Mouse (Mus musculus): ENCODE results near the gene Hdgfl2. TPM values are rescaled to one million over a fixed set of nuclear protein-coding genes. Genes with fewer than 3 reads are reported as not detected.
A peak's percentile ranks its signal among the peaks of the same experiment; 100 is the strongest.

Hdgfl2 gene
- 10 to 100 TPM; 33.6 to 36.4 TPM for total RNA-seq (2021)

DNA sequence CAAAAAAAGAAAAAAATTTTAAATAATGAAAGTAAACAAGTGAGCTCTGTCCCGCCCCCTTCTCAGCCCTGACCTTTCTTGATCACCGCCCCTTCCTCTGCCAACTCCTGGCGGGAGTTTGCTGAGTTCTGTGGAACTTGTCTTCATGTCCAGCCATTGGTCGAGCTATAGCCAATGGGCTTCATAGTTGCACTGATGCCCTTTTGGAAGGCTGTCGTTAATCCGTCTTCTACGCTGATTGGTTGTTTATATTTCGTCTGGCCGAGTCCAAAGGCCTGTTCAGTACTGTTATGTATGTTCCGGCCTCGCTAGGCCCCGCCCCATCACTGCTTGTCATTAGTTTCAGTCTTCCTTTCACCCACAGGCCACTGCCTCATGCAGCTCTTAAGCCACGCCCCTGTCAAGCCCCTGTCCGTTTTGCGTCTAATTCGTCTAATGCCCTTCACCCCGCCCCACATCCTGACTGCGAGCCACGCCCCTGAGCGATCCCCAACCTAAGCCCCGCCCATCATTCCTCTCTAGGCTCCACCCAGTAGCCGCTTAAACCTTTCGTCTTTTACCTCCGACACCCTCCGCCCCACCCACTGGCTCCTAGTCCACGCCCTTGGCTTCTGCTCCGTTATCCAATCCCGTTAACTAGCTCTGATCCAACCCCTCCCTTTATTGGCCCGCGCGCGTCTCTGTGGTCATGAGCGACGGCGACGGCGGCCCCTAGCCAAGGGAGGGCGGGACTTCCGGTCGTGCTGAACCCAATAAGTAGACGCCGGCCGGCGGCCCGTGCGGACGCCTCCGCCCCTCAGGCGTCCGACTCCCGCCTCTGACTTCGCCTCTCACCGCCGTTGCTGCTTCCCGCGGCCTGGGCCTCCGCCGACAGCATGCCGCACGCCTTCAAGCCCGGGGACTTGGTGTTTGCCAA, at the start of gene Hdgfl2:
Gene Hdgfl2, plus strand, starts transcription at position 755 of the 916 bp plus-strand sequence.
- intact Hi-C loops (cut with DNase I): no loop called here
- DNase-seq (ENCODE audit: low spot score): peak; percentile 100

DNA sequence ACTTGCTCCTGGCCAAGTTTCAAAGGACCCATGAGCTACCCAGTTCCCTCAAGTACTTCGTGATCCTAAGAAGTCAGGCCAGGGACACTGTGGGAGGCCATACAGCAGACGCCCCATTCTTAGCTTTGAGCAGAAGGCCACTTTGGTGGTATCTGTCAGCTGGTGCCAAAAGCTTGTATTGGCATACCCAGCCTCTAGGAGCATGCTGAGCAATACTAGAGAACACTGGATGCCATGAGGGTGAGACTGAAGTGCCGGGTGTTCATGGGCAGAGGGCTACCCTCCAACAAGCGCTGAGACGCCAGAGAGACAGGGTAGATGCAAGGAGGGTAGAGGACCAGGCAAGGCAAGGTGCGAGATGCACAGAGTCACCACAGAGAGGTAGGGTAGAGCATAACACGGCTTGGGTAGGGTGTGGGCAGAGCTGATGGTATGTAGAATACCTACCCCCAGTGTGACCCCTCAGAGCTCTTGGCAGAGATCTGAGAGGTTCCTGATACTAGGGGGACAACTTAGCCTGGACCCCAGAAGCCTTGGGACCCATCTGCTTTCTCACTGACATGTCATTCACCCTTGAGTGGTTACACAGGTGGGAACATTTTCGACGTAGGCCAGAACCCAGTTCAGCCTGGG, 49.1 kb upstream of the Hdgfl2 start:
- intact Hi-C loops (cut with DNase I): no loop called here
- DNase-seq (ENCODE audit: low spot score): no peak

DNA sequence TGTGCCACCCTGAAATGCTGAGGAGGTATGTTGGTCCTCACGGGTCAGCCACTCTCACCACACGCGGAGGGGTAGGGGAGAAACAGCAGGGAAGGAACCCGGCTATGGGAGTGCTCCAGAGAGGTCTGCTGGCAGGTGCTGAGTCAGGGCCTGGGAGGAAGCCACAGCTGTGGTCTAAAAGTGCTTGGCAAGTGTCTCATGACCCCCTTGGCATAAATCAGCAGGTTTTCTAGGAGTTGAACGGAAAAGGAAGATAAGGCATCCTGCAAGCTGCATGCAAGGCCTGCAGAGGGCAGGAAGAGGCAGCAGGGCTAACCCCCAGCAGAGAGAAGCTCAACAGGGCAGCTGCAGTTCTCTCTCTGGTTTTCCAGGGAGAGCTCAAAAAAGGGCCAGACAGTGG, 48.5 kb upstream of the Hdgfl2 start:
- DNase-seq (ENCODE audit: low spot score): no peak
- intact Hi-C loops (cut with DNase I): no loop called here

DNA sequence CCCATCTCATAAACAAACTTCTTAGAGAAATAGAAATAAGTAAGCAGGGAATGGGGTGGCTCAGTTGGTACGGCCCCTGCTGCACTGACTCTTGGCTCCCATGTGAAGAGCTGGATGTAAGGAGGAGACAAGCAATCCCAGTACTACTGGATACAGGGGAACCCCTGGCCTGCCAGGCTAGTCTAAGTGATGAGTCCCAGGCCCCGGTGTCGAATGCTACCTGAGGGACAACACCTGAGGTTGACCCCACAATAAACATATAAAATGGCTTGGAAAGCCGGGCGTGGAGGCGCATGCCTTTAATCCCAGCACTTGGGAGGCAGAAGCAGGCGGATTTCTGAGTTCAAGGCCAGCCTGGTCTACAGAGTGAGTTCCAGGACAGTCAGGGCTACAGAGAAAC, 48.0 kb upstream of the Hdgfl2 start:
- DNase-seq (ENCODE audit: low spot score): no peak
- intact Hi-C loops (cut with DNase I): no loop called here

DNA sequence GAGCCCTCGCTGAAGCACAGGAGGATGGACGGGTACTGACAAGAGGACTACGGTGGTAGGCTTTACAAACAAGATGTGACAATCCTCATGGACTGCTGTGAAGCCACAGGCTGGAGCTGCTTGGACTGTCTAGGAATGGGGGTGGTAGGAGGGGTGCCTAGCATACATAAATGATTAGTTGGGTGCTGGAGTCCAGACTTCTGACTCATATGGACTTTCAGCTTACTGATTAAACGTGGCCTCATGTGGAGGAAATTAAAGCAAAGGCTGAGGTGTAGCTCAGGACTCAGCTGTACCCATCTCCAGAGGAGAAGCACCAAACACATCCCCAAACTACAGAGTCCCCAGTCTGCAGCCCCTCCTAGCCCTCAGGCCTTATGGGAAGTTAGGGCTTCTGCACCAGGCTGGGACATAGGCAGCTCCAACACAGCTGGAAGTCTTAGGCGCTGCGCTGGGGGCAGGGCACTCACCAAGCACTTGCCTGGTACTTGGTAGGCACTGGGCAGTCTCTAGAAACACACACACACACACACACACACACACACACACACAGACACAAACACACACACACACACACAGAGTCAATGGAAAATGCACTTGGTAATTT, 47.2 kb upstream of the Hdgfl2 start:
- no peak for DNase-seq (ENCODE audit: low spot score)
- intact Hi-C loops (cut with DNase I): no loop called here

DNA sequence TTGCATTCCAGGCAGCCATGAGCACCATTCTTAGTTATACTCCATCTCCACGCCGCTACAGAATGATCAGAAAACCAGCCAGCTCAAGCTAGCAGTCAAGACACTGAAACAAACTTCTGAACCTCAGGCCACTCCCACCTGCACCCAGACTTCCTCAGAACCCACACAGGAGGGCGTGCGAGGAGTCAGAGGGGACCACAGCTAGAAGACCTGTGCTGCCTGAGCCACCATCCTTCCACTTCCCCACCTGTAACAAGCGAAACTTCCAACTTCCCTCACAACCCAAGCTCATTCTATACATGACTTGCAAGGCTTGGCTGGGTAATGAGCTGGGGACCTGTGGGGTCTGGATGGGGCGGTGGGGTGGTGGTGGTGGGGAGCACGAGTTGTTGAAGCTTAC, 46.6 kb upstream of the Hdgfl2 start:
- DNase-seq (ENCODE audit: low spot score): no peak
- intact Hi-C loops (cut with DNase I): no loop called here

DNA sequence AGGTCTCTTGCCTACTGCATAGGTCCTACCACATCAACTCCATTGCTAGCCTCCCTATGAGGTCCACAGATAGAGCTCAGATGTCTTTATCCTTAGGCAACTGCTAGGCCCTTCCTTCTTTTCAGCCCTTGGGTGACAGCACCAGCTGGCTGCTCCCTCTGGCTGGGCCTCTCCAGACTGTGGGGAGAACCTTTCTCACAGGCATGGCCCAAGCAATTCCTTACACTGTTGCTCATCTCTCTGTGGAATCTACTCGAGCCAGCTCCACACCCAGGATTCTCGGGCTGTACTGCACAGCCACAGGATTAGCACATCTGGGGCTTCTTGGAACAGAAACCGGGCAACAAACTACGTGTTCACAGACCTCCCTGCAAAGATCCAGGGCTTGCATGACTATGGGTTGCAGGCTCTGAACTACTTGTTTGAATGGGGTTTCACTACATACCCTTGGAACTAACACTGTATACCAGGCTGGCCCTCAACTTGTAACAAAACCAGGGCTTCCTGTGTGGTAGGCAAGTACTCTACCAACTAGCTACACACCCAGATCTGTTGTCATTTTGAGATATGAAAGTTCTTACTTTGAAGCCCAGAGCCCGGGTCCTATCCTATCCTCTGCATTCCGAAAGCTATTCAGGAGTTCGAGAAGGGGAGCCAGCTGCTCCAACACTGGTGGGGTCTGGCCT, 45.3 kb upstream of the Hdgfl2 start:
- intact Hi-C loops (cut with DNase I): no loop called here
- DNase-seq (ENCODE audit: low spot score): no peak

DNA sequence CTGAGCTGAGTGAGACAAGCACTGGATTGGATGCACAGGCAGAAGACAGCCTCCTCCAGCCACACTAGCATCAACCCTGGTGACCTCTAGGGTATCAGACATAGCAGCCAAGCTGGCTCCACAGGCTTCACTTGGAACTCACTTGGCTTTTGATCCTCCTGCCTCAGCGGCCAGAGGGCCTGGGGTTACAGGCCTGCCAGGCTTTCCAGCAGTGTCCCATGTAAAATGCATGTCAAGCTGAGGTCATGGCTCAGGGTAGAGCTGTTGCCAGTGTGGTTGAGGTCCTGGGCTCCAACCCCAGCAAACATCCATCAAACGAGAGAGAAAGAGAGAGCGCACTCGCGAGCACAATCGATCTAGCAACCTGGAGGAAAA, 44.7 kb upstream of the Hdgfl2 start:
- no peak for DNase-seq (ENCODE audit: low spot score)
- intact Hi-C loops (cut with DNase I): loop anchor here (1.0 kb wide), 1 partner anchor 23 kb away; no protein-coding TSS in a partner anchor

DNA sequence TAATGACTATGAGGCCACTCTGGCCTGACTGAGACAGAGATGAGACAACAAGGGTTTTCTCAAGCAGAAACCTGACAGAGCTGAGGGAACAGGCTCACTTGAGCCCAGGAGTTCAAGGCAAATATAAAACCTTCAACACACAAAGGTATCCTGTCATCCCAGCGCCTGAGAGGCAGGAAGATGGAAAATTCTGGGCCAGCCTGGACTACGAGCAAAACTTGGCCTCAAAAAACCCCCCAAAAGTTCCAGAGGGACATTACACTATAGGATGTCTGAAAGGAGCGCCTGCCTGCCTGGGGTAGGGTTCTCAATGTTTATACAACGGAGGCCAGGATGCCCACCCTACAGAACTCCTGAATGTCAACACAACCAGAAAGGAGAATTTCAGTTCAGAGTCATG, 44.2 kb upstream of the Hdgfl2 start:
- DNase-seq (ENCODE audit: low spot score): no peak
- intact Hi-C loops (cut with DNase I): loop anchor here (1.0 kb wide), 1 partner anchor 24 kb away; no protein-coding TSS in a partner anchor

DNA sequence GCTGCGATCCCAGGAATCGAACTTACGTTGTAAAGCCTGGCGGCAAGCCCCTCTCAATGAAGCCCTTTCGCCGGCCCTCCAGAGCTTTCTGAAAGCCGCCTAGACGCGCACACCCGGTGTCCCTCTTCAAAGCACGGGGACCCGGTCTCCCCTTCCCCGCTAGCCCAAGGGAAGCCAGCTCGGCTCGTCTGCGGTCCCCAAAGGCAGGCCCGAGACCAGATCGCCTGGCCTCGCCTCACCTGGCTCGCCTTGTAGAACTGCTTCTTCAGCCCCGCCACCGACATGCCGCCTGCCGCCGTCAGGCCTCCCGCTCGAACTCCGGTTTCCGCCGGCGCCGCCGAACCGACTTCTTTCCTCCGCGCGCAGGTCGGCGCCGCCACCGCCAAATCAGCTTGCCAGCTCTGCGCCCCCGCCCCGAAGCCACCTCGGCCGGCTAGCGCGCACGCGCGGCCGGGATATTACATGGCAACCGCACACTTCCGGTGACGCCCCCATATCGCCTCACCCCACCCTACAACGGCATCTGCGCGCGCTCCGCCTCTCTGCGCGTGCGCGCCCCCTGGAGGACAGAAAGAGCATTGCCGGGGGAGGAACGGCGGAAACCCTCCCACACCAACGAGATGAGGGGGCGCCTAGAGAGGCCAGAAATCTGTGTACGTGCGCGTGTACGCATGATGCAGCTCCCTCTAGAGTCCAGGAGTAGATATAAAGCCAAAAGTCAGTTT, 43.1 kb upstream of the Hdgfl2 start, which contains the start of gene Sh3gl1:
Gene Sh3gl1, minus strand, starts transcription at position 460 of the 725 bp plus-strand sequence.
- peak; percentile 99 for DNase-seq (ENCODE audit: low spot score)
- intact Hi-C loops (cut with DNase I): no loop called here

DNA sequence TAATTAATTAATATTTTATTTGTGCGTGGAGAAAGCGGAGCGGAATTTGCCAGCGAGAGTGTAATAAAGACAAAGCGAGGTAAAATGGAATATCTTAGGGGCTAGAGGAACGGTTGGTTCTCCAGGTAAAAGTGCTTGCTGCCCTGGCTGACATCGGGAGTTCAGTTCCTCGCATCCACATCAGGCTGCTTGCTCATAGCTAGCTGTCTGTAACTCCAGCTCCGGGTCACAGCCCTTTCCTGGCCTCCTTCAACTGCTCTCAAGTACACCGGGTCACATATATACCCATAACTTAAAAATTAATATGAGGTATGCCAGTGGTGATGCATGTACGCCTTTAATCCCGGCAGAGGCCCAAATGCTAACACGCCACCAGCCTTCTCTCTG, 42.5 kb upstream of the Hdgfl2 start:
- intact Hi-C loops (cut with DNase I): no loop called here
- DNase-seq (ENCODE audit: low spot score): no peak

DNA sequence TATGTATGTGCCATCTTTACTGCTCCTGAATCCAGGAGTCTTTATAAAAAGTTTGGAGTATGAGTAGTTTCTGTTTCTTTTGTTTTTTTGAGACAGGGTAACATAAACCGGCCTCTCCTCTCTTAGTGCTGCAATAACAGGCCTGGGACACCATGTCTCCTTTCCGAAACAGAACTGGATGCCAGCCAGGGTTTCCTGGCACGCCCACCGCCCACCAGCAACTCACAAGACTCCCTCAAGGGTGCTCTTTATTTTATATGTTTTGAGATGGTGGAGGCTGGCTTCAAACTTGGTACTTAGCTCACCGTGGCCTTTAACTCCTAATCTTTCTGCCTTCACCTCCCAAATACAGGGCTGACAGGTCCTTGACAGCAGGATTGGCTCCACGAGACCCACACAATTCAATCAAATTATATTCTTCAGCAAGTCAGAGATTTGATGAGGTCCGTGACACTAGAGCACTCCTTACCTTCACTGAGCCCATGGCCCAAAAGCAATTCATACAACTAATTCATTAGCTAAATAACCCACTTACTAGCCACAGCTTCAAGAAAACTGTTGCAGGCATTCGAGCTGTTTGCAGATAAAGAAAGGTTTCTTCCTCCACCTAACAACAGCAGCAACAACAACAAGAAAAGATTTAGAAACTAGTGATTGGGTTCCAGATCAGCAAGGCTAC, 40.7 kb upstream of the Hdgfl2 start:
- no peak for DNase-seq (ENCODE audit: low spot score)
- intact Hi-C loops (cut with DNase I): no loop called here

DNA sequence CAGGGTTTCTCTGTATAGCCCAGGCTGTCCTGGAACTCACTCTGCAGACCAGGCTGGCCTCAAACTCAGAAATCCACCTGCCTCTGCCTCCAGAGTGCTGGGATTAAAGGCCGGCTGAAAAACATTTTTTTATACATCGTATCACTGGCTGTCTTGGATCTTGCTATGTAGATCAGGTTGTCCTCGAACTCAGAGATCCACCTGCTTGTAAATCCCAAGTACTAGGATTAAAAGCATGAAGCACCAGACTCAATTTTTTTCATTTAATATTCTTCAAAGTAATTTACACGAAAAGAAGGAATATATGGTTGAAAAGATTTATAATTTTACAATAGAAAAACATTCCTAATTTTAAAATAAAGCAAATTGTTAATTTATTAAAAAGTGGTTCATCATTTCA, 40.1 kb upstream of the Hdgfl2 start:
- intact Hi-C loops (cut with DNase I): no loop called here
- DNase-seq (ENCODE audit: low spot score): no peak

DNA sequence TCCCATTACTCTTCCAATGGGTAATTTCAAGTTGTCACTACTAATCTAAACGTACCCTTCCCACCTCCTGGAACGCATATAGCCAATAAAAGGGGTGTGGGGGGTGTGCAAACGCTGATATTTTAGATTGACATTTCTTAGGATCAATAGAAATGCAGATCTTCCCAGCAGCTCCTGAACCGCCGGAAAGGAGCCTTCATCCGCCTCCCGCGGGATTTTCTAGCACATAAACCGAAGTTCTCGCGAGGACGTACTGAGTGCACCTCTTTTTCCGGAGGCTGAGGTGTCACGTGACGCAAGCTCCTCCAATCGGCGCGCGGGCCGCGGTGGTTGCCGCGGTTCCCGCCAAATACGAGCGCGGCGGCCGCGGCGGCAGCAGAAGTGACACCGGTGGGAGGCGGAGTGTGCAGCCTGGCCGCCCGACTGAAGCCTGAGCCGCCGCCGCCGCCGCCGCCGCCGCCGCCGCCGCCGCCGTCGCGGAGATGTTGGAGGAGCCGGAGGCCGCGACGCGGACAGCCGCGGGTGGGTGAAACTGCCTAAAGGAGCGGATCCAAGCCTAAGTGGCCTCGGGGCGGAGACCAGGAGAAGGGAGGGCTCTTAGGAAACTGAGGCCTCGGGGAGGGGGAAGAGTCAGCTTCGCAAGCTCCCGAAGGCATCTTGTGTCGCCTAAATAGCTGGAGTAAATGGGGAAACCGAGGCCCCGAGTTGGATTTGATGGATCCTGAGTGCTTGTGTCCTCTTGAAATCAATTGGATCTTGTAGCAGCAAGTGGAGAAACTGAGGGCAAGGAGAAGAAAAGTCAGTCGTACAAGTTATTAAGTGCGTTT, 39.2 kb upstream of the Hdgfl2 start, which contains the start of gene Chaf1a:
Gene Chaf1a, plus strand, starts transcription at position 410 of the 827 bp plus-strand sequence.
- intact Hi-C loops (cut with DNase I): no loop called here
- DNase-seq (ENCODE audit: low spot score): peak; percentile 96

DNA sequence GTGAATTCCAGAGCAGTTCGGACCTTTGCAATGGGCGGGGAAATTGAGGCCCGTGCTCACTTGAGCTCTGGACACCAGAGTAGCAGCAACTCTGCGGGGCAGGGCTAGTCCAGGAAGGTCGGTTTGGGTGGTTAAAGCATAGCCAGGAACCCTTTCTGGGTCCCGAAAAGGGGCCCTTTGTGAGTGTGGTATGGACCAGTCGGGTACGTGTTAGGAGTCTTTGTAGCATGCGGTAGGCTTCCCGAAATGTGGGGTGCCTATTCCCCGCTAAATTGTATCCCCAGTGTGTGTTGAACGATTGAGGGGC, 38.6 kb upstream of the Hdgfl2 start:
- no peak for DNase-seq (ENCODE audit: low spot score)
- intact Hi-C loops (cut with DNase I): no loop called here

DNA sequence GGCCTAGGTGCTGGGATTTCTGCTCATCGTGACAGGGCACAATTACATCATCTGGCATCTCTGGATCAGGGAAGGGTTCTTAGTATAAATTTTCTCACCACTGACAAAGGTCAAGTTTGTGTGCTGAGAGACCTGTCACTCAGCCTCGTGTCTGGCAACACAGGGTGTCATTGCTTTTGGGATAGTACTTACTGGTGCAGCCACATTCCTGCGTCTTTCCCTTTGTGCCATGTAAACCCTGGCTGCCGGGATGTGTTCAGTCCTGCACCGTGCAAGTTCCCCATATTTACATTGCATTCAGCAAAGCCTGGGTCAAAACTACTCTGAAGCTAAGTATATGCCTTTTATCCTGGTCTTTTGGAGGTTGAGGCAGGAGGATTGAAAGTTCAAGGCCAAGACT, 28.1 kb upstream of the Hdgfl2 start:
- intact Hi-C loops (cut with DNase I): no loop called here

DNA sequence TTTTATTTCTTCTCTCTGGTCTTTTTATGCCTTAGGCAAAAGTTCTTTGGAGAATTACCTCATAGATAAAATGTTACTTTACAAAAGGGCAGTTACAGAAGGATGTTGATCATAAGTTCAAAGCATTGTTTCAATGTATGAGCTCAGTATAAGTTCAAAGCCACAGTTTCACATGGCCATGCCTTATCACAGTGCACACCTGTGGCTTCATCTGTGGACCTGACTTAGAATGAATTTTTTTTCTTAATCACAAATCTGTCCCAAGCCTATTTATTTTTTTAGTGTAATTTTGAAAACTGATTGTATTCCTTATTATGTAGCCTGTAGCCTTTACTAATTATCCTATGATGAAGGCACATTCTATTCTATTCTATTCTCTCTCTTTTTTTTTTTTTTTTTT, 24.5 kb upstream of the Hdgfl2 start:
- DNase-seq (ENCODE audit: low spot score): no peak
- intact Hi-C loops (cut with DNase I): no loop called here

More for the DNA sequence above, 28.1 kb upstream of the Hdgfl2 start:
- DNase-seq (ENCODE audit: low spot score): no peak

DNA sequence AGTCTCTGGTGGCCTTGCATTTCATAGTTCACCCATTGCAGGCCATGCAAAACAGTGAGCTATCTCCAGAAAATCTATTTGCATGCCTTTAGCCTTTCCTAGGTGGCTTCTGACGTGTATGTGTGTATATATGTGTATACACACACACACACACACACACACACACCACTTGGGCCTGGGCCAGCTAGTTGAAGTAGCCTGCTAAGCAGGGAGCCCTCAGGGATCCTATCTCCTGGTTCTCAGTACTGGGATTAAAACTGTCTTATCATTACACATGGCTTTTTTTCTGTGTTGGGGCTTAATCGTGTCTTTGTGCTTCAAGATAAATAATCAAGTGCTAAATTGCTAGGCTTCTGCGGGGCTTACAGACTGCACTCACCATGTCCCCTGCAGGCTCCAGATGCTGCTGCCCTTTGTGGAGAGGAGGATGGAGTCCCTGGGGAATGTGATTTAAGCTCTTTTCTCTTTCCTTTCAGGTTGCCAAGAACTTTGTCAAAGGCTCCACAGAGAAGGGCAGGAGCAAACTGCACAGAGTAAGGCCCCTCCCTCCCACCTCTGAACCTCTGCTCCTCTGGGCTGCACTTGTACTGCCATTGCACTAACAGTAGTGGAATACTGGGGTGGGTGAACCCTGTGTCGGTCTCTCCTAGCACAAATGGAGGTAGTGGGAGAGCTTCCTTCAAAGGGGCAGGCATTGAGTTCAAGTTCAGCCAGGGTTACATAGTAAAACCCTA, 23.3 kb upstream of the Hdgfl2 start:
- DNase-seq (ENCODE audit: low spot score): no peak
- intact Hi-C loops (cut with DNase I): no loop called here
